Mouse (Mus musculus) mature B cell (primary cell): Measurements from ENCODE around the gene Ugt1a5.
"Not testable (repeated sequence)": the region's sequence is repeated elsewhere in the genome, so short reads cannot be mapped to it uniquely, and the experiment has no call there.

Experiments used
- in situ Hi-C: fragments of 300-500 bp; cut with MboI; formaldehyde crosslinking; loops from 2 replicates; pipeline ENCODE4 v1.14.3; 2019

Gene Ugt1a5

DNA sequence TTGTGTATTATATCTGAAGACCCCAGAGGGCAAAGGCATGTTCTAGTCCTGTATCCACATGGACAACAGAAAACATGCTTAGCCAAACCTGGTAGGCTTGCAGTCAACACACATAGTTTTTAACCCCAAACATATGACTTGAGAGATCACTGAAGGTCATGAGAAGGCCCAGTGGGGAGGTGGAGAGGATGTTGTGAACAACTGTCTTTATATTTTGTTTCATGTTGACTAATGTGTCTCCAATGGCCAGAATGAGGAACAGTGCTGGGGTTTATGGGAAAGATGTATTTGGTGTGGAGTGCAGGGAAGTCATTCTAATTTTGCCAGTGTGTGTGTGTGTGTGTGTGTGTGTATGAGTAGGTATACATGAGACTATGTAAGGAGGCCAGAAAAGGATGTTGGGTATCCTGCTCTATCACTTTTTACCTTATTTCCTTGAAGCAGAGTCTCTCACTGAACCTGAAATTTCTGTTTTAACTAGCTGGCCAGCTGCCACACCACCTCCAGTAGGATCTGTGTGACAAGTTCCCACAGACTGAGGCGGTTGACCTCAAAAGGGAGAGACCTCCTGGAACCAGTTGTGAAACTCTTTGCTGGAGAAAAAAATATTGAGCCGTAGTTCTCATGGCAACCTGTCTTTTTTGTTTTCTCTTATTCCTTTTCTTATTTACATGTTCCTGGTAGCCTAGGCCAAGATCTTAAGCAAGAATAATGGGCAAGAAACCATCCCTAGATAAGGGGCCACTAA, 58.4 kb downstream of the Ugt1a5 start:
- in situ Hi-C loops, result no loop called here

DNA sequence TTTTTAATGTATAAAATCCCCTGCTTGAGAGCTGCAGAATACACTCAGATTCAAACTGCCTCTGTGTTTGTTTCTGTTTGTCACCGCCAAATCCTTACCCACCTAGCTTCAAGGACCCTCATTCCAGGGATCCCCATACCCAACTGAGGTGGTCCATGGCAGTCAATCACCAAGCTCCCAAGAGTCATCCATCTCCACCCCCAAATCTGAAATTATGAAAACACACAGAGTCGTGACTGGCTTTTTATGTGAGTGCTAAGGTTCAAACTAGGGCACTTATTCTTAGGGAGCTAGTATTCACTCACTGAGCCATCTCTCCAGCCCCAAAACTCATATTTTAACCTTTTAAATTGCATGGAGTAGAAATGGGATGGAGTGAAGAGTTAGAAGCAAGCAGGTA, 59.5 kb downstream of the Ugt1a5 start:
- in situ Hi-C loops, result not testable (repeated sequence)

DNA sequence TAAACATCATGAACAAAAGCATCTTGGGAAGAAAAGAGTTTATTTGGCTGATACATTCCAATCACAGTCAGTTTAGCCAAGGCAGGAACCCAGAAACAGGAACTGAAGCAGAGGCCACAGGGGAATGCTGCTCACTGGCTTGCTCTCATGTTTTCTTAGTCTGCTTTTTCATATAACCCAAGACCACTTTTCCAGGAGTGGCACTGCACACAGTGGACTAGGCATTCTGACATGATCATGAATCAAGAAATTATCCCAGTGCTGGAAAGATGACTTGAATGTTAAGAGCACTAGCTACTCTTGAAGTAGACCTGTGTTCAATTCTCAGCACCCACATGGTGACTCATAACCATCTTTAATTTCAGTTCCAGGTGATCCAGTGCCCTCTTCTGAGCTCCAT, 59.9 kb downstream of the Ugt1a5 start:
- in situ Hi-C loops, result no loop called here

DNA sequence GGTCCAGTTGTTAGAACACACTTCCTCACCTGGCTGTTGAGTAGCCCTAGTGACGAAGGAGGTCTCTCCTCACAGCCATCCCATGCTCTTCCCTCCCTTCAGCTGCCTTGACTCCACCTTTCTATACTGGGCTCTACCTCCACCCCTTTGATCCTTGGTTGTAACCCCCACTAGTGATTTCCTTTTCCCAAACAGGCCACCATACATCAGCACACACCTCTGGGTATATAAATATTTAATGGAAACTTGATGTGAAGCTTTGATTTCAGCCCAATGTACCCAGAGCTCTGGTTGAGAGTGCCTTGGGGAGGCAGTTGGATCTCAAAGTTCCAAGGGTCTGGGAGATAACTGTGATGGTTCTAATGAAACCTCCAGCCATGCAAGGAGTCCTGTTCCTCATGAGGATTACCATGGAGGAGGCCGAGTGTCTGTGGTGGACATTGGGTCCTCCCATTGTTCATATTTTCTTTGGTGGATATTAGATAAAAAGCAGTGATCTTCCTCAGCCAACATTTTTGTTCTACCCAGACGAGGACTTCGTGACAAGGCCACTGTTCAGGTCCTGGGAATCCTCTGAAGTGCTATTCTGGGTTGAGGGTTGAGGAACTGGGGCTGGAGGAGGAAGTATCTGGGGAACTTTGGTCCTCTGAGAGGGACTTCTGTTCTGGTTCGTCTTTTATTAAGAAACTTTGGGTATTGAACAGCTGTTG, 61.0 kb downstream of the Ugt1a5 start, which contains the start of gene Mroh2a:
Mroh2a (plus strand) TSS at position 317 of the 710 bp plus-strand sequence.
- in situ Hi-C loops, result no loop called here

DNA sequence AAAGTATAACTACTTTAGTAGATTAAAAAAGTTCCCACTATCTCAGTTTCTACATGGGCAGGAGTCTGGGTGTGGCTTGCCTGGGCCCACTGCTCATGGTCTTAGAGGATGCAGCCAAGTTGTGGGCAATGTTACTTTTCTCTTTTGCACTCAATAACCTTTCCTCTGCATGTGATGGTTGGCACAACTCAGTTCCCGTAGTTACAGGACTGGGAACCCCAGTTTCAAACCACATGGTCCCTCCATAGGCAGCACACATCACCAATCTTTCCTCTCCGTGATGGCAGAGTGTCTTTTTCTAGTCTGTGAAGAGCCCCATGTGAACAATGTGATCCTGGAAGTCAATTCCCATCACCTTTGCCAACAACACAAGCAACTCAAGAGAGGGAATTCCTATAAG, 61.7 kb downstream of the Ugt1a5 start:
- in situ Hi-C loops, result no loop called here

DNA sequence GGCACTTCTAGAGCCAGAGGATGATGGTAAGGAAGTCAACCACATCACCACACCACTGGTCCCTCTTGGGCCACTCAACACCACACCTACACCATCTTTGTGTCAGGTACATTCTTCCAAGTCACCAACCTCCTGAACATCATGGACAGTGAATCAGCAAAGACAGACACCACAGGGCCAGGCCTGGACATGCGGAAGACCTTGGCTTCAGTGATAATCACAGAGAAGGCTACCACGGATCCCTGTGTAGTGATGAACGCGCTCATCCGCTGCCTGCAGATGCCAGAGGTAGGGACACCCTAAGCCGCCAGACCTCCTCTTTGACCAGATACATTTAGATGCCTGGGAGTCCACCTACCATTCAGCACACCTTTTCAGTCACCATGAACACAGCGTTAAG, 62.3 kb downstream of the Ugt1a5 start:
- in situ Hi-C loops, result no loop called here

DNA sequence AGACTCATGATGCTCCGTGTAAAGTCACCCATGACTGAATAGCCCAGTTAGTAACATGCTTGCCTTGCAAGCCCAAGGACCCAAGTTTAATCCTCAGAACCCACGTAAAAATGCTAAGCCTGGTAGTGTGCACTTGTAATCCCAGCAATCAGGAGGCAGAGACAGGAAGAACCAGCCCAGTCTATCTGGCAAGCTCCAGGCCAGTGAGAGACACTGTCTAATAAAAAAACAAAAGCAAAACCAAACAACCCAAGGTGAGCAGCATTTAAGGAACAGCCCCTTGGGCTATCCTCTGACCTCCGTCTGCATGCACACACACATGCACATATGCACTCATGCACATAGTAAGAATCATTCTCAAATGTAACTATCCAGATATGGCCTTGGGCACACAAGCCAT, 63.8 kb downstream of the Ugt1a5 start:
- in situ Hi-C loops, result no loop called here

DNA sequence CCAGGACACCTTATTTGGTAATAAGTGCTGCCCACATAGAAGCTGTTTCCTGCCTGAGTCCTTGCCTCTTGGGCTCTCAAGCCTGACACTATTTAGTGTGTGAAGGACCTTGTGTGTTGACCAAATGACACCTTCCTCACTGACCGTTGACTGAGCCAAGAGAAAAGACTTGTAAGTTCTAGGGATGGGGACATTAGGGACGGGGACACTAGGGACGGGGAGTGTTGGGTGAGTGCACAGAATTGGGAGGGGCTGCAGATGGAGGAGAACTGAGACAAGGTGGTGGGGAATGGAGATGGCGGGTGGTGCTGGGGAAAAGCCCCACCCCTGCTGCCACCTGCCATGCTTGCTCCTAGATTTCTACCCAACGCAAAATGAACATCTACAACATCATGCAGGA, 64.2 kb downstream of the Ugt1a5 start:
- in situ Hi-C loops, result no loop called here

DNA sequence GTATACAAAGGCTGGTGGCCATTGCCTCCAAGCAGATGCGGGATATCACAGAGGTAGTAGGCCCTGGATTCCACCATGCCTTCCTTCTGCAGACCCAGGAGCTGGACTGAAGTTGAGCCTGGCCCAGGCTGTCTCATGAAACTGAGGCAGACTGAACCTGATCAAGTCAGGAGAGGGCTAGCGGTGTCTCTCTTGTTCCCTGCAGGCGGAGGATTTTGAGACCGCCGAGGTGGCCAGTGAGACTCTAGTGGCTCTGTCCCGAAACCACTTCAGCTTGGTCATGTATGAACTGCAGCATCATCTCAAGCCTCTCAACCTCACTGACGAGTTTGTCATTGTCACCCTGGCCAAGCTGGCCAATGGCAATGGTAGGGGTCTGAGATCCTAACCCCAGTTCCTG, 64.6 kb downstream of the Ugt1a5 start:
- in situ Hi-C loops, result no loop called here

DNA sequence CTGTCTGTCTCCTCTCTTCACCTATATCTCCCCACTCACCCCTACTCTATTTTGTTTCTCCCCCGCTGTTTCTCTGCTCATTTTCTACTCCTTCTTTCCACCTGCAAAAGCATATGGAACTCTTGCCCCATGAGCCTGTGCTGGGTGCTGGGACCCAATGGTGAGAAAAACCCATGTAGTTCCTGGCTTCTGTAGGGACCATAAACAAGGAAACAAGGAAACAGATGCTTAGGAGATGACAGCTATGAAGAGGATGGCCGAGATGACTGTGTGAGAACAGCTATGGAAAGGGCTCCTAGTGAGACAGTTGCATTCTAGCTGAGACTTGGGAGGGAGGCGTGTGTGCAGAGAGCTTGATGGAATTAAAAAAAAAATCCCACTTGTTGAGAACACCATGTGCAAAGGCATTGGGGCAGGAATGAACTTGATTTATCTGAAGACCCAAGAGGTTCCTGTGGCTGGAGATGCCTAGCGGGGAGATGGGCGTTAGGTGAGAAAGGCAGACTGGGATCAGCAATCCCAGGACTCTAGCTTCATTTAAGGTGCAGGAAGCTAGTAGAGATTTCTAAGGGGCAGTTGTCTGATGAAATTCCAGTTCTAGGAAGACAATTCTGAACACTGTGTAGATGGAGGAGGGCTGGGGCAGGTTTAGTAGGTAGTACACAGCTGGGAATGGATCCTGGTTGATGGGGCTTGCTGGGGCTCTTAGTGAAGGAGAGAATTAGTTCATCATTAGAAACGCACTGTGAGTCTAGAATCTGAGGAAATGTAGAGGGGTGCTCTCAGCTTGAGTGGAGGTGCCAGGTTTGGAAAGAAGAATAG, 65.4 kb downstream of the Ugt1a5 start:
- in situ Hi-C loops, result no loop called here

DNA sequence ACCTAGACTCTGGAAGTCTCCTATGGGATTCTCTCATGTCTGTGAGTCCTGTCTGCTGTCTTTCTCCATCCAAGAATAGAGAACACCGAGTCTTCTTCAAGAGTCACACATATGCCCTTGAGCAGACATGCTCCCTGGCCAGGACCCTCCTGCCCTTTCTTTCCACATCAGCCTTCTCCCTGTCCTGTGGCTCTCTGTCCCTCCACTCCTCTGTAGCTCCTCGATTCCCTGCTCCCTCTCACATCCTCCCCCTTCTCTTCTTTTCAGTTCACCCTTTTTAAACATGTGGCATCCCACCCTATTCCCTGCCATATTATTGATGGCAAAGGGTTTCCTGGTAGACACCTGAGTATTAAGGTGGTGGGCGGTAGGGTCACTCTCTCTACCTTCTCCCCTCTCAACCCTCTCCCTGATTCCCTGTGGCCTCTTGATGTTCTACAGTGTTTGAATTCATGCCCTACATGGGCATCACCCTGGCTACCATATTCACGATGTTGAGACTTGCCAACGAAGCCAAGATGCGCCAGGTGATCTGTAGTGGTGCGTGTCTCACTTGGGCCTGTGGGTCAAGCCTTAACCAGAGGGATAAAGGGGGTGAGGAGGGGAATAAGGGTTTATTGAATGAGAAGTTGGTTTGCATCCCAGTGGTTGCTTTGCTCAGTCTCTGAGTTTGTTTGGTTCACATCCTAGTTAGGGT, 66.1 kb downstream of the Ugt1a5 start:
- in situ Hi-C loops, result no loop called here

DNA sequence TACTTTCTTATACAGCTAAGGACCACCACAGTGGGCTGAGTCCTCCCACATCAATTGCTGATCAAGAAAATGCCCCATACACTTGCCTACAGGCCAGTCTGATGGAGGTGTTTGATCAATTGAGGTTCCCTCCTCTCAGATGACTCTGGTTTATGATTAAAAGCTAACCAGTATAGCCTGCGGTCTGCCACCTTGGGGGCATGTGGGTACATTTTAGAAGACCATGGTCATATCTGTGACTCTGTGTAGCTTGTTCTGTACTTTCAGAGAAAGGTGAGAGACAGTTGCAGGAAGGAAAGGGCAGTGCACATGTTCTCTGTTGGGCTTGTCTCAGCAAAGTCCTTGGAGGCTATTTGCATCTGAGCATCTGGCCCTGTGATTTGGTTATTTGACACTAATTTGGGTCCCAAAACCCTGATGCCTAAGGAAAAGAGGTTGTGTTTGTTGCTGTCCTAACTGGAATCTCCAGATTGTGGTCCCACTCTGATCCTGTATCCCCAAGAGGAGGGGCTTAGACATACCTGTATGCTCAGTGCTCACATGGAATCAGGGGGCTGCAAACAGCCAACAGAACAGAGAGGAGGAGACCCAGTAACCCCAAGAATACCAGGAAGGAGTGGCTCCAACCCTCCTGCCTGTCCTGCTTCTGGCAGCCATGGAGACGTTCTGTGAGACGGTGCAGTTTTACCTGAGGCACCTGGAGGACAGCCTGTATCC, 67.0 kb downstream of the Ugt1a5 start:
- in situ Hi-C loops, result no loop called here

DNA sequence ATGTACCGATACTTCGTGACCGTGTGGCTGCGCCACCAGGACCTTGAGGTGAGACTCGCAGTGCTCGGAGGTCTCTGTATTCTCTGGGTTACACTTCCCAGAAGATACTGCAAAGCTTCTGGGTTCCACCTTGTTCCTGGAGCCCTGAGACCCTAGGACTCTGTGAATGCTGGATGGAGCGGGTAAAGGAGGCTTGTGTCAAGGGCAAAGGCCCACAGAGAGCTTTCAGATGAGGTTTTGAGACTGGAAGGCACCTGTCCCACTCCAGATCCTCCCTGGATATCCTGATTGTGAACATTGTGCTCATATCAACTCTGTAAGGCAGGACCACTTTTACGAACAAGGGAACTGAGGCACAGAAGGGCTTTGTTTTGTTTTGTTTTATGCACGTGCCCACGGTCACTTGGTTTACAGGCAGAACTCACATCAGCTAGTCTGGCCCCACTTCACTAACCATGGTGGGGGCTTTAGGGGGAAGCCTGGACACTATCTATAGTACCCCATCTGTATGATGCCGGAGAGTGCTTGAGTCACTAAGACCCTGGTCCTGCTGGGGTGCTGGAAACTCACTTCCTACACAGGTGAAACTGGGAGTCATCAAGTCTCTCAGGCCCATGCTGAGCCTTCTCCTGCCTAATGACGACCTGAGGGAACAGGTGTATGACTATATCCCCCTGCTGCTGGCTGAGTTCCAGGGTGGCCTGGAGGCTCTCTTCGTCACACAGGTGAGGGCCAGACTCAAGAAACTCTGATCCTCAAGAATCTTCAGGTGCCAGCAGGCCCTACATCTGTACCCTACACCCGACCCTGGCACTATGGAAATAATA, 67.8 kb downstream of the Ugt1a5 start:
- in situ Hi-C loops, result no loop called here

DNA sequence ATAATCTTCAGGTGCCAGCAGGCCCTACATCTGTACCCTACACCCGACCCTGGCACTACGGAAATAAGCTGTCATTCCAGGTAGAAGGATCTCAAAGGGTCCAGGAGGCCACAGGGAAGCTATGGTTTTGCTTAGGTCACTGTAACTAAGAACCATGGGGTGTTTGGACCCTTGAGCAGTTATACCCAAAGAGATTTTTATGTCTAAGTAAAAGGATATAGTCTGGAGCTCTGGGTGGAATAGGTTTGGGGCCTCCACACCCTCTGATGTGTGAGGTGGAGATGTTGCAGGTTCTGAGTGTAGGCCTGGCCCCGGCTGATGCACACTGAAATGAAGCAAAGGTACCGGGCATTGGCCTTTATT, 68.4 kb downstream of the Ugt1a5 start:
- in situ Hi-C loops, result no loop called here

DNA sequence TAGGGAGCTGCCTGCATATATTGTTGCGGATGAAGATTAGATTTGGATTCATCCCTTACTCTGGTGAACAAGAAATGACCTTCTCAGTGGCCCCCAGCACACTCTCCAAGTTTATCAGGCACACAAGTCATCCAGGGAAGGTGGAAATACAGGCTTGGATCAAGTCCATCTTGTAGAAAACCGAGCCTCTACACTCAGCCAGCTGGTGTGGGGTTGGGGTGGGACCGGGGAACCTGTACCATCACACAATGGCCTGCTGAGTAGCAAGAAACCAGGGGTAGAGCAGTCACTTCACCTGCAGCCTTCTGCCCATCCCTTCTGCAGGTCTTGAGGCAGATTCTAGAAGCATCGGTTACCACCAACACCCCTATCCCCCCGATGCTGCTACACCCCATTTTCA, 68.8 kb downstream of the Ugt1a5 start:
- in situ Hi-C loops, result no loop called here

DNA sequence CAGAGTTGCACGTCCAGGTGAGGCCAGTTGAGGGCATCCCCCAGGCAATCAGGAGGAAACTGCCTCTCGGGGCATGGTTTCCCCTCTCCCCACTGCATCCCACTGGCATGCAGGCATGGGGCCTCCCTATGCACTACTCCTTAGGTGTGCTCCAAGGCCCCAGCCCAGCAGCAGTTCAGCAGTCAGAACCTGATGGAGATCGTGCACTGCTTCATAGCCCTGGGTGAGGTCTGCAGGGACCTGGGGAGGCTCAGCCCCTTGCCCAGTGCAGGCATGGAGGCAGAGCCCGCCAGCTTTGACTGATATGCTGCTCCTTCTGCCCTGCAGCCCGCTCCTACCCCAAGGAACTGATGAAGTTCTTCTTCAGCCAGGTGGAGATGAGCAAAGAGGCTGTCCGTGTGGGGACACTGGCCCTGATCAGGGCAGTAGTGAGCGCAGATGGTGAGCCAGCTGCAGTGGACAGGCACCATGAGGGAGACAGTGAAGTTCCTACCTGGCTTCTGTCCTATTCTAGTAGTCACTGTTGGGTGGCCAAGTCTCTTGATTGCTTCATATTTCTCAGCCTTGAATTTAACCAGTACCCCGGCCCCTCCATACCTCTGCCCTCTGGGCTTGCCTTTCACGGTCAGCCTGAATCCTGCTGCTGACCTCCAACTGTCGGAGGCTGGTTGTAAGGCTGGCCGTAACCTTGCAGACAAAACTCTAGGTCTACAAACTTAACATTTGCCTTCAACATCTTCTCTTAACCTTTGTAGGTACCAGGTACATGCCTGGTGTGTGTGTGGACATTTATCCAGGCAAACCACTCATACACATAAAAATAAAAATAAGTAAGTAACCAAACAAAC, 69.5 kb downstream of the Ugt1a5 start:
- in situ Hi-C loops, result no loop called here

DNA sequence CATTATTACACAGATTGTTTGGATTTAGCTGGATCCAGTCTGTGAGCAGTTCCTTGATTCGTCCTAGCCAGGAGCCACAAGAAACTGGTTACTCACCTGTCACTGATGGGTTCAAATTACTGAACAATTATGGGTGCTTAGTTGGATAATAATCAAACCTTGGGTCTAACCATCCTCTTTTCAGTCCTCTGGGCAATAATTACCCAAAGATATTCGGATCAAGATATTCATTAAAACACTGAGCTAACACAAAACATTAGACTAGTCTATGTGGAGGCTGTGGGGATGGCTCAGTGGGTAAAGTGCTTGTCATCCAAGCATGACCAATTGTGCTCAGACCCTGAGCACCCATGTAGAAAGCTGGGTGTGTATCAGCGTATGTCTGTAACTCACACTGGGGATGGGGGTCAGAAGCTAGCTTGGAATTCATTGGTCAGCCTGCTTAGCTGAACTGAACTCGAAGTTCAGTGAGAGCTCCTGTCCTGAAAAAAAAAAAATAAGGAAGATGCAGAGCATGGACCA, 70.1 kb downstream of the Ugt1a5 start:
- in situ Hi-C loops, result no loop called here

DNA sequence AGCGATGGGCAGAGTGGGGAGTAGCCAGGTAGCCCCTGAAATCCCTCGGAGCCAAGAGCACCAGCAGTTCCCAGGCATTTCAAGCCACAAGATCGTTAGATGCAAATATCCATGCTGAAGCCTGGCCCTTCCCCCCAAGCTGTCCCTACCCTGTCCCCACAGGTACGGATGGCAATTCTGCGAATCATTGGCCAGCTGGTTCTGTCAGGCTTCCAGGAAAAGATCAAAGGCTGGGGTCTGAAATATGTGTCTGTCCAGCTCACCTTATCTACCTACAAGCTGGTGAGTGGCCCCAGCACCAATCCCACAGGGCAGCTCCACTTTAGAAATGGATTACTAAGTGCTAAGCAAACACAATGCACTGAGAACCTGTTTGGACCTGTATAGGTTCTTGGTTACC, 71.5 kb downstream of the Ugt1a5 start:
- in situ Hi-C loops, result no loop called here

DNA sequence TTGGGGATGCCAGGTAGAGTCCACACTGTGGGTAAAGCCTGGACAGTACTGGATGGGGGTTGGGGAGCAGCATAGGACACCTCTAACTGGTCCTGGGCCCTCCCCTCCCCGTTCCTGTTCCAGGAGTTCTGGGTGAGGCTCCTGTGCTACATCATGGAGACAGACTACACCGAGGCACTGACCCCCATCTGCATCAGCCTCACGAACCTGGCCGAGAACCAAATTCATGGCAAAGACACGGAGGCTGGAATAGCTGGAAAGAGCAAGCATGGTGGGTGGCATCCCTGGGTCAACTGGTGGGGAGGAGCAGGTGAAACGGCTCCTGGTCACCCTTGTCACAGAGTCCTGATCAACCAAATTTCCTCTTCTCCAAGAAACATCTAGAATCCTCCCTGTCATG, 73.0 kb downstream of the Ugt1a5 start:
- in situ Hi-C loops, result no loop called here
